Mouse (Mus musculus): ENCODE results near the gene Tmco2.
"Not testable (repeated sequence)": the region's sequence is repeated elsewhere in the genome, so short reads cannot be mapped to it uniquely, and the experiment has no call there.

Gene Tmco2

DNA sequence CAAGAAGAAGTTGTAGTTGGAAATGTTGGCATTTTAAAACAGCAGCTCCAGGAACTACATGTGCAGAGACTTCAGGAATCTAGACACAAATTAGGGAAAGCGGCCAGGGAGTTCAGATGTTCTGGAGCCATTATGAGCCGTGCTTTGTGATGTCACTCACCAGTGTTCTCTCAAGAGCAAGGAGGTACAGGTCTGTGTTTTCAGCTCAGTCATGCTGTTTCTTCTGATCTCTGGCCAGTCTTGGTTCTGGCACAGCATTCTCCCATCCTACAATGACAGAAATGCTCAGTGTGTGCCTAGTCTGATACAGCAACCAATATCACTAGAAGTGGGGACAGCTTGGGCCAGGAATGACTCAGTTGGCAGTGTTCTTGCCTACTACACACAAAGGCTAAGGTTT, at the start of gene Tmco2:
Gene Tmco2, minus strand, starts transcription at position 101 of the 400 bp plus-strand sequence.
- peak; percentile 8 for DNase-seq (ENCODE audit: low read depth, low spot score)

- DNase-seq (ENCODE audit: low read depth, low spot score): no peak
These were observed 5.7 kb downstream of the Tmco2 start for GRCm38 (mm10) chr4:121103304-121103703.

DNA sequence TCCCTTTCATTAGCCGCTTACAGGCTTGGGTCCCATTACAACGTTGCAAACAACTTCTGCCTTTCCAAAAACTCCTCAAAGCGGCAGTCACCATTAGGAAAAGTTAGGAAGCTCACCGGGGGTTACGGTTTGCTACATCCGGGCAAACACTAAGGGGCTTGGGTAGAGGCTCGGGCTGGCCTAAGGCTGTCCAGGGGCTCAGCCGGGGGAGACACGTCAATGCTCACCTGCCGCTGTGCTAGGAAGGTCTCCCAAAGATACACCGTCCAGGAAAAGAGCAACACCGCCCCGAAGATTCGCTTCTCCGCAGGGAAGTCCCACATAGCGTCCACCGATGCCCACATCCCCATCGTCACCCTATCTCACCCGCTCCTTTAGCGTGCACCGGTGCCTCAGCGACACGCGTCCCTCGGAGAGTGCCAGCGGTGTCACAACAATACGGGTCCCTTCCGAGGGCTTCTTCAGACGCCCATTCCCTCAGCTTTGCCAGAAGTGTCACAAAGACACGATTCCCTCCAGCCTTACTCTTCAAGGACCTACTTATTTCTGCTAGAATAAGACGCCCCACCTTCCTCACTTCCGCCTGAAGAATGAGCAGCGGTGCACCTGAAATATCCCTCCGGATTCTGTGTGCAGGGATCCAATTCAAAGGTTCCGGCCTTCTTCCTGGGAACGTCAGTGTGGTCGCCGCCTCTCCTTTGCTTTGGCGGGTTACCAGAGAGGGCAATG, 11.2 kb downstream of the Tmco2 start, which contains the start of gene Zmpste24:
Gene Zmpste24, minus strand, starts transcription at position 592 of the 729 bp plus-strand sequence.
- DNase-seq (ENCODE audit: low read depth, low spot score): peak; percentile 98

- DNase-seq (ENCODE audit: low read depth, low spot score): no peak
These were observed 18.8 kb downstream of the Tmco2 start for GRCm38 (mm10) chr4:121090211-121090610.

- DNase-seq (ENCODE audit: low read depth, low spot score): no peak
These were observed 20.3 kb downstream of the Tmco2 start for GRCm38 (mm10) chr4:121088696-121089095.

- no peak for DNase-seq (ENCODE audit: low read depth, low spot score)
These were observed 24.5 kb downstream of the Tmco2 start for GRCm38 (mm10) chr4:121084506-121084905.

- DNase-seq (ENCODE audit: low read depth, low spot score): no peak
These were observed 28.6 kb downstream of the Tmco2 start for GRCm38 (mm10) chr4:121080395-121080794.

GRCm38 (mm10) chr4:121077915-121078646, 30.9 kb downstream of the Tmco2 start:
- no peak for DNase-seq (ENCODE audit: low read depth, low spot score)

GRCm38 (mm10) chr4:121074250-121074649, 34.8 kb downstream of the Tmco2 start:
- DNase-seq (ENCODE audit: low read depth, low spot score): no peak

- no peak for DNase-seq (ENCODE audit: low read depth, low spot score)
These were observed 43.7 kb downstream of the Tmco2 start for GRCm38 (mm10) chr4:121065336-121065735.

- DNase-seq (ENCODE audit: low read depth, low spot score): not testable (repeated sequence)
These were observed 49.8 kb downstream of the Tmco2 start for GRCm38 (mm10) chr4:121059218-121059617.

DNA sequence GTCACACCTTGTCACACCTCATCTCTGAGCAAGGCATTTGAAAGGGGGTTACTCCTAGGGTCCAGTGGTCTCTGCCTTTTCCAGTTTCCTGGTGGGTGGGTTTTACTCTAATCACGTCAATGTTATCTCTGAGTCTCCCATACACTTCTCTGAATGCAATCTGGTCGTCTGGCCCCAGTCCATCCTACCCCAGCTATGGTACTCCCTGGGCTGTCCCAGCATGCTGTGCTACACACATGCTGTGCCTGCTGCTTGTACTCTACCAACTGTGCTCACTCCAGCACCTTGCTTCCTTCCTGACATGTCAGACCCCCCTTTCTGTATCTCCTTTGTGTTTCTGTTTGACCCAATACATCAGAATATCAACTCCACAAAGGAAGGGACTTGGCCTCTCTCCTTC, 52.0 kb downstream of the Tmco2 start:
- no peak for DNase-seq (ENCODE audit: low read depth, low spot score)

- DNase-seq (ENCODE audit: low read depth, low spot score): peak; percentile 16
These were observed 52.7 kb downstream of the Tmco2 start for GRCm38 (mm10) chr4:121056342-121056741.
